Mouse (Mus musculus) embryonic fibroblast, embryonic 13.5 days (primary cell): ENCODE data around the gene Faap24. TPM values are rescaled to one million over a fixed set of nuclear protein-coding genes. Genes with fewer than 3 reads are reported as not detected.

Source experiments
- H3K27ac ChIP-seq: 2 replicates; pipeline ENCODE4 v1.5.1; 2012; ENCODE audit warnings: low read length, control low read depth, inconsistent platforms; ENCODE audit not compliant: insufficient read depth
- H3K4me1 ChIP-seq: 2 replicates; pipeline ENCODE4 v1.6.1; 2011; ENCODE audit warnings: low read length; ENCODE audit not compliant: control insufficient read depth, insufficient read depth
- H3K4me3 ChIP-seq: 2 replicates; pipeline ENCODE4 v1.5.1; 2011; ENCODE audit warnings: mild to moderate bottlenecking, control low read depth, low read length; ENCODE audit not compliant: insufficient read depth
- CTCF ChIP-seq: IDR thresholded peaks from 2 replicates; pipeline ENCODE4 v1.5.1; 2011; ENCODE audit warnings: mild to moderate bottlenecking, control low read depth, low read length, moderate library complexity, borderline replicate concordance; ENCODE audit not compliant: insufficient read depth
- POLR2A ChIP-seq: IDR thresholded peaks from 2 replicates; pipeline ENCODE4 v1.6.1; 2011; ENCODE audit warnings: low read depth, mild to moderate bottlenecking, control low read depth, low read length, moderate library complexity
- polyA plus RNA-seq: library from polyadenylated mRNA; stranded (reverse); fragments of >200 nt; gene quantifications from 2 replicates; pipeline ENCODE4 v1.2.4, GENCODE M21; 2011; ENCODE audit warnings: low read depth; ENCODE audit not compliant: missing spikeins, insufficient read length

Gene Faap24
- polyA plus RNA-seq, 1 experiment = 6.8 TPM

GRCm38 (mm10) chr7:35372483-35373017, 24.1 kb downstream of the Faap24 start:
- Histone ChIP-seq H3K27ac (no peak overlapping the region), H3K4me1 (no peaks in the 10 kb centered on the region), H3K4me3 (no peak overlapping the region)
- TF ChIP-seq POLR2A = no peak
- no peak for TF ChIP-seq CTCF

- no peak overlapping the region for H3K27ac ChIP-seq
- no peak for TF ChIP-seq CTCF
- no peak for TF ChIP-seq POLR2A
- no peaks in the 10 kb centered on the region for H3K4me1 ChIP-seq
- no peak overlapping the region for H3K4me3 ChIP-seq
These were observed 25.5 kb downstream of the Faap24 start for GRCm38 (mm10) chr7:35371096-35371495.

- TF ChIP-seq POLR2A (no peak), CTCF (no peak)
These were observed 31.3 kb downstream of the Faap24 start for GRCm38 (mm10) chr7:35365161-35365910.

DNA sequence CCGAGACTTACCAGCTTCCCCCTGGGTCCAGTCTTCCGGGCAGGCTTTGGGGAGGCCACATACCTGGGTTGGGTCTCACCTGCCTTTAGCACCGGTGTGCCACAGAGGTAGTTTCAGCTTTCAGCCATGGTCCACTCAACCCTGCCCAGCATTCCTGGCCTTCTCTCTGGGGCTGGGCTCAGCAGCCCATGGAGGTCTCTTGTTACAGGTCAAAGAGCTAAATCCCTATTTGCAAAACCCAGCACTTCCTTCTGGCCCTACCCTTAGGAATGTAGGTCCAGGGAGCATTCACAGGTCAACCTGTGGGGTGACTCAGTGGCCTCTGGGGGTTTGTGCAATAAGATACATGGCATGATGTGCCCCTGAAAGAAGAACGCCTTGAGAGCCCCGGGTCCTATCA, 33.8 kb downstream of the Faap24 start:
- Histone ChIP-seq H3K4me3 (no peak overlapping the region), H3K27ac (no peak overlapping the region), H3K4me1 (no peaks in the 10 kb centered on the region)
- TF ChIP-seq POLR2A (no peak), CTCF (no peak)

More at GRCm38 (mm10) chr7:35365161-35365910, 31.3 kb downstream of the Faap24 start:
- no peak overlapping the region for H3K4me3 ChIP-seq
- H3K27ac ChIP-seq = no peak overlapping the region
- H3K4me1 ChIP-seq = no peaks in the 10 kb centered on the region

- no peak overlapping the region for H3K27ac ChIP-seq
- no peak for TF ChIP-seq CTCF
- H3K4me1 ChIP-seq = no peaks in the 10 kb centered on the region
- H3K4me3 ChIP-seq = no peak overlapping the region
These were observed 34.4 kb downstream of the Faap24 start for GRCm38 (mm10) chr7:35362253-35362652.

DNA sequence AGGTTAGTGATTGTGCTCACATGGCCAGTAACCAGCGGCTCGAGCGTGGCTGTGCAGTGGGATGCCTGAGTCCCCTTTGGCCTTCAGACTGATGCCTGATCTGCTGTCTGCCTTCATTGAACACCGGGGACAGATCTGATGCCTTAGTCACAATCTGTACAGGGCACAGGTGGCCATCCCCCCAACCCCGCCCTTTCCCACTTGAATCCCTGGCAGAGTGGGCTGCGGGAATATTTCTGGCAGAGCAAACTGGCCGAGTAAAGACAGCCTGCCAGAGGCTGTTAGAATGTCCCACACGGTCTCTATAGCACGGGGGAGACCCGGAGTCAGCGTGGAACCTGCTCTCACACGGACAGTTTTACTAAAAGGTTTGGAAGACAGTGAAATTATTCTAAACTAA, 39.0 kb downstream of the Faap24 start:
- TF ChIP-seq POLR2A (no peak), CTCF (no peak)
- Histone ChIP-seq H3K4me1 (no peaks in the 10 kb centered on the region), H3K4me3 (no peak overlapping the region), H3K27ac (no peak overlapping the region)

- no peak for TF ChIP-seq CTCF
- TF ChIP-seq POLR2A = no peak
- H3K4me1 ChIP-seq = no peaks in the 10 kb centered on the region
These were observed 41.2 kb downstream of the Faap24 start for GRCm38 (mm10) chr7:35355303-35355872.

DNA sequence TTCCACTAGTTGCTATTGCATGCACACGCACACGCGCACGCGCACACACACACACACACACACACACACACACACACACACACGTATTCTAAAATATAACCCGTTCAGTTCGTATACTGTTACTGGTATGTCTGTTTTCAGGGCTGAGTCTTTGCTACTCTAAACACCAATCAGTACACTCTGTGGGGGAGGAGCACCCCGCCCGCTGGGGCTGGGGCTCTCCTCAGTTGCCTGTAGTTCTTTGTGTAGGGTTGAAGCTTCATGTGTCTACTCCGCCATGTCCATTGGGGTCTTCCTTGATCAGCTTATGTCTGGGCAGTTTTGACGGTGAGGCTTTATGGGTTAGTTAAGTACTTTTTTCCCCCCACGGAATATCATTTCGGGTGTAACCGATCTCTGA, 43.3 kb downstream of the Faap24 start:
- no peak overlapping the region for H3K4me3 ChIP-seq
- TF ChIP-seq POLR2A = no peak
- TF ChIP-seq CTCF = no peak
- no peak overlapping the region for H3K27ac ChIP-seq
- H3K4me1 ChIP-seq = no peaks in the 10 kb centered on the region

More at GRCm38 (mm10) chr7:35355303-35355872, 41.2 kb downstream of the Faap24 start:
- Histone ChIP-seq H3K4me3 (no peak overlapping the region), H3K27ac (no peak overlapping the region)

GRCm38 (mm10) chr7:35351155-35351554, 45.5 kb downstream of the Faap24 start:
- TF ChIP-seq CTCF (no peak), POLR2A (no peak)
- no peaks in the 10 kb centered on the region for H3K4me1 ChIP-seq
- no peak overlapping the region for H3K27ac ChIP-seq
- no peak overlapping the region for H3K4me3 ChIP-seq

DNA sequence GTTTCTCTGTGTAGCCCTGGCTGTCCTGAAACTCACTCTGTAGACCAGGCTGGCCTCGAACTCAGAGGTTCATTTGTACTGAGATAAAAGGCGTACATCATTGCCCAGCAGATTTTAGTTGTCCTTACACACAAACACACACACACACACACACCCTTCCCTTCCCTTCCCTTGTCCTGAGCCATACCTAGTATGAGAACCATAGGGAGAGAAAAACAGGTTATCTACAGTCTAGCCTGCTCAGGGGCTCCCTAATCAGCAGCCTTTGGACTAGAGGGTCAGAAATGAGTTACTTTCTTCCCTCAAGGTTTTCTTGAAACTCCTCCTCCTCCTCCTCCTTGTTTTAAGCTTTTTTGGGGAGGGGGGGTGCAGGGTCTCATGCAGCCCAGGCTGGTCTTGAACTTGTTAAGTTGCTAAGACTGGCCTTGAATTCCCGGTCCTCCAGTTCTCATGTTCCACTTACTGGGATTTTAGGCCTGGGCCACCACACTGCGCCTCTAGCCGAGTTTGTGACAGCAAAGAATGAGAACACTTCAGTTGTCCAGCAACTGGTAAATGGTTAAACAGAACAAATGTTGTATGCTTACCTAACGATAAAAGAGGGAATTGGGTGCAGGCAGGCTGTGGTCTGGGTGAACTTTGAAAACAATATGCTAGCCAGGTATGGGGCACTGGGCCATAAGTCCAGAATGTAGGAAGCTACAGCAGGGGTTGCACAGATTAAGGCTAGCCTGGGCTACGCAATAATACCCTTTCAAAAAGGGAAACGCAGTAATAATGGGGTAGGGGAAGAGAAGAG, 46.6 kb downstream of the Faap24 start:
- TF ChIP-seq CTCF (no peak), POLR2A (no peak)
- H3K4me3 ChIP-seq = no peak overlapping the region
- no peaks in the 10 kb centered on the region for H3K4me1 ChIP-seq
- no peak overlapping the region for H3K27ac ChIP-seq
